Mouse (Mus musculus) adrenal gland, adult 8-10 months (tissue): Measurements from ENCODE around the gene Dppa2. TPM values are rescaled to one million over a fixed set of nuclear protein-coding genes. Genes with fewer than 3 reads are reported as not detected.

Experiments
- DNase-seq: peaks from one replicate; pipeline ENCODE4 v3.0.0; 2022
- total RNA-seq, 4 experiments: library from RNA; stranded (reverse); gene quantifications; 2 replicates each; pipeline ENCODE4 v1.2.4; 2022

The Dppa2 gene
- total RNA-seq, 4 experiments from 2014 or later: not detected

DNA sequence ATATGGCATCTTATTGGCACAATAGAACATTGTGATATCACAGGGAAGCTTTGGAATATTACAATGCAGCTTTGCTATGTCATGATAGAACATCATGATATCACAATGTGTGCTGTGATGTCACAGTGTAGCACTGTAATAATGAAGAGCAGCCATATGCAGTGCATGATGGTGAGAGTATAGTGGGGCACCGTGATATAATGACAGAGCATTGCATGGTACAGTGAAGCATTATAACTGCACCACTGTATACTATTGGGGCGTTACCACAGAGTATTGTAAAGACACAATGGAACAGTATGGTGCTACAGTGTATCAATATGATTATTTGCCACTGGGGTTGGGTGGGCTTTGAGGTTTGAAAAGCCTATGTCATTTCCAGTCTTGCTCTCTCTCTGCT lies 40.5 kb downstream of the Dppa2 start:
- DNase-seq: no peak

DNA sequence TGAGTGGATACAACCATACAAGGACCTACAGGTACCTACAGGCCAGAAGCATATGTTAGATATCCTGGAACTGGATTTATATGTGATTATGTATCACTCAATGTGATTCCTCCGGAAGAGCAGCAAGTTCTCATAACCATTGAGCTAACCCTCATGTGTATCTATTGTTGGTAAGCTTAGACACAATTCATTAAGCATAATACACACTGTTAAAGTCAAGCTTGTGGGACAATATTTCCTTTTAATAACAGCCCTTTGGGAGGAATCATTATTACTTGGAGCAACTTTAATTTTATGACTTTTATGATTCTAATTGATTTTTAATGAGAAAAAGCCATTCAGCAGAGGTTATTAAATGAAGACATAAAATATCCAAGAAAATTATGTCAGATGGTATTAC lies 43.5 kb downstream of the Dppa2 start:
- no peak for DNase-seq

- no peak for DNase-seq
Observed at GRCm38 (mm10) chr16:48355716-48356115, 52.0 kb downstream of the Dppa2 start.

GRCm38 (mm10) chr16:48356417-48356816 lies 52.7 kb downstream of the Dppa2 start:
- DNase-seq: peak; percentile 49

- DNase-seq: no peak
Observed at GRCm38 (mm10) chr16:48360887-48361286, 57.2 kb downstream of the Dppa2 start.

GRCm38 (mm10) chr16:48366801-48367200 lies 63.1 kb downstream of the Dppa2 start:
- no peak for DNase-seq

- DNase-seq: peak; percentile 16
Observed at GRCm38 (mm10) chr16:48368096-48368495, 64.4 kb downstream of the Dppa2 start.

Other genes starting within 250 kb of the Dppa2 start
- gene Dppa4, start 20.2 kb upstream of the Dppa2 start, total RNA-seq: not detected
- not detected for gene Gm5485, start 108.5 kb downstream of the Dppa2 start, total RNA-seq
- not detected for gene Morc1, start 127.3 kb downstream of the Dppa2 start, total RNA-seq